Mouse (Mus musculus) myocyte (in vitro differentiated cells): ENCODE results near the gene Arhgap19.

Experiments
- CEBPB ChIP-seq: IDR thresholded peaks from 2 replicates; pipeline ENCODE4 v1.6.1; 2011; ENCODE audit warnings: mild to moderate bottlenecking, moderate library complexity; ENCODE audit not compliant: poor library complexity, insufficient read depth, severe bottlenecking
- E2F4 ChIP-seq: IDR thresholded peaks from one replicate; pipeline ENCODE4 v1.6.1; 2011; ENCODE audit warnings: mild to moderate bottlenecking, control low read depth, moderate library complexity; ENCODE audit not compliant: insufficient read depth
- MAX ChIP-seq: IDR thresholded peaks from one replicate; pipeline ENCODE4 v1.6.1; 2011; ENCODE audit warnings: low read depth, mild to moderate bottlenecking, control low read depth
- MYOD1 ChIP-seq, 3 experiments: IDR thresholded peaks; one replicate each; pipeline ENCODE4 v1.6.1; 2011; ENCODE audit warnings: control low read depth in 2 of 3, low read depth in 2 of 3, mild to moderate bottlenecking in 2 of 3, moderate library complexity in 1 of 3; ENCODE audit not compliant: insufficient read length in 2 of 3, control insufficient read depth in 1 of 3
- MYOG ChIP-seq, 3 experiments: IDR thresholded peaks; one replicate each; pipeline ENCODE4 v1.6.1; 2011; ENCODE audit warnings: control low read depth in 2 of 3, low read depth in 2 of 3, mild to moderate bottlenecking in 2 of 3; ENCODE audit not compliant: insufficient read length in 2 of 3, control insufficient read depth in 1 of 3, insufficient read depth in 1 of 3
- POLR2A ChIP-seq: IDR thresholded peaks from one replicate; pipeline ENCODE4 v1.6.1; 2011; ENCODE audit warnings: low read depth, mild to moderate bottlenecking, control low read depth, moderate library complexity; ENCODE audit not compliant: insufficient read length
- POLR2AphosphoS2 ChIP-seq: IDR thresholded peaks from one replicate; pipeline ENCODE4 v1.6.1; 2011; ENCODE audit warnings: low read depth, control low read depth; ENCODE audit not compliant: insufficient read length
- REST ChIP-seq: IDR thresholded peaks from one replicate; pipeline ENCODE4 v1.6.1; 2011; ENCODE audit warnings: mild to moderate bottlenecking, control low read depth, moderate library complexity; ENCODE audit not compliant: insufficient read depth, insufficient read length
- SRF ChIP-seq: IDR thresholded peaks from one replicate; pipeline ENCODE4 v1.6.1; 2011; ENCODE audit warnings: low read depth; ENCODE audit not compliant: control insufficient read depth, insufficient read length
- TCF12 ChIP-seq: IDR thresholded peaks from one replicate; pipeline ENCODE4 v1.6.1; 2011; ENCODE audit warnings: mild to moderate bottlenecking, control low read depth; ENCODE audit not compliant: poor library complexity, insufficient read depth, severe bottlenecking
- TCF3 ChIP-seq: IDR thresholded peaks from one replicate; pipeline ENCODE4 v1.6.1; 2011; ENCODE audit warnings: low read depth, control low read depth; ENCODE audit not compliant: insufficient read length
- USF1 ChIP-seq: IDR thresholded peaks from one replicate; pipeline ENCODE4 v1.6.1; 2011; ENCODE audit warnings: low read depth, mild to moderate bottlenecking, control low read depth, moderate library complexity

DNA sequence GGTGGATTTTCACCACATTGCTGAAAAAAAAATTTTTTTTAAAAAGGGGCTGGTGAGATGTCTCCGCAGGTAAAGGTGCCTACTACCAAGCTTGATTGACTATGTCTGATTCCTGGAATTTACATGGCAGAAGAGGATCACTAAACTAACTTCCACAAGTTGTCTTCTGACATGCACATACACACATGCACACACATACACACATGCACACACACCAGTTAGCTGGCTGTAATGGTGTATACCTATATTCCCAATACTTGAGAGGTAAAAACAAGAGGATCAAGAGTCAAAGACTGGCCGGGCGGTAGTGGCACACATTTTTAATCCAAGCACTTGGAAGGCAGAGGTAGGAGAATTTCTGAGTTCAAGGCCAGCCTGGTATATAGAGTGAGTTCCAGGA lies 37.8 kb upstream of the Arhgap19 start:
- TF ChIP-seq POLR2A (no peak), TCF3 (no peak), POLR2AphosphoS2 (no peak), MAX (no peak), USF1 (no peak), MYOD1 (IDR thresholded peaks at IDR 0.05; ENCODE audit: control insufficient read depth in 1 of 3, insufficient read length in 2 of 3, low read depth in 2 of 3) (no peak), REST (no peak), MYOG (IDR thresholded peaks at IDR 0.05; ENCODE audit: control insufficient read depth in 1 of 3, insufficient read depth in 1 of 3, insufficient read length in 2 of 3, low read depth in 2 of 3) (no peak), SRF (no peak), E2F4 (no peak), TCF12 (no peak), CEBPB (no peak)
